Mouse (Mus musculus): ENCODE data around the gene Sept3. TPM values are rescaled to one million over a fixed set of nuclear protein-coding genes. Genes with fewer than 3 reads are reported as not detected.

The Sept3 gene
- polyA plus RNA-seq (2012; rRNA removed) = 0.08 and 0.23 TPM in 2 replicates

DNA sequence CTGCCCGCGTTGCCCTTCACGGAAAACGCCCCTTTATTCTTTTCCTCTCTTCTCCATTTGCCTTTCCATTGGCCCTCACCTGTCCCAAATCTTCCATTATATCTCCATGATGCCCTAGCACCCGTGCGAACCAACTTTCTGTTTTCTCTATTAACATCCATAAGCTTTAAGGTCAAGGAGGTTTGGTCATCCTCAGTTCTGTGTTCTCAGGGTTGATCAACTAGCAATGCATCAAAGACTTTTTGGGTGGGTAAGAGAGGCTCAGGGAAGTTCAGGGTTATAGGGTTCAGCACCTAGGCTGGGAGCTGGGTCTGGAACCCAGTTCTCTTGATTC, at the start of gene Sept3:
TSS of gene Sept3 (plus strand) at position 301 of the 334 bp plus-strand sequence.

DNA sequence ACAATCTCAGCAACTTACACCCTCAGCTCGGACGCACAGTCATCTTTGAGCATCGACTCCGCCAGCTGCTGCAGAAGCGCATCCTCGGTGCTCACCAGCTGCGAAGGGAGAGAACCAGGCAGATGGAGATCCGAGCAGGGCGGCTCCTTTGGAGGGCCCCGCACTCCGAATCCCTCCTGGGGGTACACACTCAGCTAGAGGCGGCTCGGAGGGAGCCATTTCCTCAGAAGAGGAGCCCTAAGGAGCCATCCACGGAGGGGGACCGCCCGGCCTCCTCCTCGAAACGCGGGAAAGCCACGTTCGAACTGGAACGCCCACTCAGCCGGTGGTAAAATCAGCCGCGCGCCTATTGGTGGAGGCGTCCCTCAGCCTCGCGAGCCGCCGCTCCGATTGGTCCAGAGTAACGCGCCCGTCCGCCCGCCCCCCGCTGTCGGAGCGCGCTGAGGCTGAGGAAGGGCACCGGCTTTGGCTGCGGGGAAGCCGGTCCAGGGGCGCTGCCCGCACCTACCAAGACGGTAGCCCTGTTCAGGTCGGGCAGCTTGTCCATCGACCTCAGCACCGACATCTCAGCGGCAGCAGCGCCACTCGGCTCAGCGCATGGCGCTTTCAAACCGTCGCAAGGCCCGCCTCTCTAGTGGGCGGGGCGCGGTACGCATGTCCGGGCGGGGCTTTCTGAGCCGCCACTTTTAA, 30.4 kb upstream of the Sept3 start, which contains the start of gene Cenpm:
TSS of gene Cenpm (minus strand) at position 634 of the 690 bp plus-strand sequence.

DNA sequence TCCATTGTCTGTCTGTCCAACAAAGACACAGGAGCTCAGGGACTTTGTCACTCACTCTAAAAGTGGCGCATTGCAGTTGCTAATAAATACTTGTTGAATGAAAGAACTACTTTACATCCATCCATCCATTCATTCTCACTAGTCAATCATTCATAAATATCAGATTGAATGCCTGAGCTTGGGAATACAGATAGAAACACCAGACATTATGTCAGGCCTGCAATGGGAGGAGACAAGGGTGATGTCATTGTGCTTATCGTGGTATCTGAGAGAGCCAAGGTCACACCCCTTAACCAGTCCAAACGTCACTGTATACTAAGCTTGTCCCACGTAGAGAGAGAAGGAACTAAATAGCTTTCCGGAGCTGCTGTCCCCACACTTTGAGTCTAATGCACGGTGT, 22.6 kb upstream of the Sept3 start, which contains the start of gene 1500009C09Rik:
TSS of gene 1500009C09Rik (plus strand) at position 301 of the 400 bp plus-strand sequence.

DNA sequence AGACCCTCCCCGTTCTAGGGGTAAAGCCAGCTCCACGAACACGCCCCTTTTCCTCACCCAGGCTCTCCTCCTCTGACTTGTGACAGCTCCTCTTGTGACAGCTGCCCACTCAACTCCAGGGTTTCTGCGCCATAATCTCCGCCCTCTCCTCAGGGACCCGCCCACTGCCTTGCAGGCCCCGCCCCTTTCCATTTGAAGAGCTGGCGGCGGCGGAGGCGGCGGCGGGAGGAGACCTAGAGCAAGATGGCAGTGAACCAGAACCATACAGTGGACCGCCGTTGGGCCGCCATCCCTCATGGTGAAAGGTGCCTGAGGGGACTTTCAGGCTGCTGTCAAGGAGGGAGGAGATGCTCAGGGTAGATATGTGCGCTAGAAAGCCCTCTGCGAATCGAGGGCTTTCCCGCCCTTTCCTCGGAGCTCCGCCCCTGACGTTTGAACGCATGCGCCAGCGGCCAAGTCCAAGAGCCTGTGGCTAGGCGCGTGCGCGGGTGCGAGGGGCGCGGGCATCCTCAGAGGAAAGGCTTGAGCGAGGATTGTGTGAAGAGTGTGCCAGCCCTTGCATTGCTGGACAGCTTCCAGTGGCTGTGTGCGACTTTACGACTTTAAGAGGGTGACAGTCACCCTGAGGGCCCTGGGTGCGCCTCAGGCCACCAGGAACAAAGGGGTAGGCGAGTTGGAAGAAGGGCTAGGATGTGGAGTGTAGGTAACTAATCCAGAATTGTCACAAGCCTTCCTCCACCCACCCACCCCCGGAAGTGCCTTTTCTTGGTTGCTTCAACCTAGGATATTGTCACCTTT, 24.3 kb downstream of the Sept3 start, which contains the start of gene Wbp2nl:
TSS of gene Wbp2nl (plus strand) at position 191 of the 798 bp plus-strand sequence.

DNA sequence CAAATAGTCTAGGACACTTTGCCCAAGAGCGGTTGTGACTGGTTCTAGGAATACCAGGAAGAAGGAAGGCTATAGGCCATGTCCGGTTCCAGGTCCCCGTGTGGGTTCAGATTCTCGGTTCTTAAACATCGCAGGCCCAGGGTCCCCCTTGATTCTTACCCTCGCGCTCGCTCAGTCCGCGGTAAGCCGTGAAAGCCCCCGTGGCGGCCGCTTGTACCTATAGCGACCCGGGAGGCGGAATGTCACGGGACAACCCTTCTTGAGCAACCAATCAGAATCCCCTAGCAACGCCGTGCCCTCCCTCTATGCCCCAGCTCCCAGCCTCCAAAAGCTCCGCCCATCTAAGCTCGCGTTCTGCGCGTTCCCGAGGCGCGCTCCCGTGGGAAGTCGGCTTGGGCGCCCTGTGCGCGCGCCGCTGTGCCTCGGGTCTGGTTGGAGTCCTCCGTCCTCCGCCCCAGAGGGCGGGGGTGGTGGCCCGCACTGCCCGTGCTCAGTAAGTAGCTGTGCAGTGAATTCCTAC, 64.0 kb downstream of the Sept3 start, which contains the start of the genes Naga, Pheta2 and Smdt1:
TSS of gene Naga (minus strand) at position 333 of the 520 bp plus-strand sequence.
TSS of gene Pheta2 (plus strand) at position 350 of the 520 bp plus-strand sequence.
TSS of gene Smdt1 (plus strand) at position 367 of the 520 bp plus-strand sequence.

Other genes starting within 250 kb of the Sept3 start
- 8.6 and 10.6 TPM in 2 replicates for gene Desi1, start 241.0 kb upstream of the Sept3 start, polyA plus RNA-seq (2012; rRNA removed)
- gene Snu13, start 227.3 kb upstream of the Sept3 start, polyA plus RNA-seq (2012; rRNA removed) = 79.2 and 87.2 TPM in 2 replicates
- not detected in 2 replicates for gene 4930407I10Rik, start 215.7 kb upstream of the Sept3 start, polyA plus RNA-seq (2012; rRNA removed)
- gene Mei1, start 204.9 kb upstream of the Sept3 start, polyA plus RNA-seq (2012; rRNA removed) = not detected in 2 replicates
- 7.3 and 8.1 TPM in 2 replicates for gene Ccdc134, start 147.0 kb upstream of the Sept3 start, polyA plus RNA-seq (2012; rRNA removed)
- 26.1 and 27.1 TPM in 2 replicates for gene Srebf2, start 127.7 kb upstream of the Sept3 start, polyA plus RNA-seq (2012; rRNA removed)
- gene Shisa8, start 62.1 kb upstream of the Sept3 start, polyA plus RNA-seq (2012; rRNA removed) = 0.11 and 0.16 TPM in 2 replicates
- 0.46 and 0.47 TPM in 2 replicates for gene Tnfrsf13c, start 50.5 kb upstream of the Sept3 start, polyA plus RNA-seq (2012; rRNA removed)
- 19.1 and 21.4 TPM in 2 replicates for gene Cenpm, start 30.1 kb upstream of the Sept3 start, polyA plus RNA-seq (2012; rRNA removed)
- gene 1500009C09Rik, start 22.5 kb upstream of the Sept3 start, polyA plus RNA-seq (2012; rRNA removed) = not detected in 2 replicates
- gene Wbp2nl, start 24.1 kb downstream of the Sept3 start, polyA plus RNA-seq (2012; rRNA removed) = 0.06 and 0.08 TPM in 2 replicates
- gene Naga, start 64.0 kb downstream of the Sept3 start, polyA plus RNA-seq (2012; rRNA removed) = 36.3 and 48.4 TPM in 2 replicates
- gene Pheta2, start 64.0 kb downstream of the Sept3 start, polyA plus RNA-seq (2012; rRNA removed) = 22.3 and 26.7 TPM in 2 replicates
- 97.0 and 102 TPM in 2 replicates for gene Smdt1, start 64.1 kb downstream of the Sept3 start, polyA plus RNA-seq (2012; rRNA removed)
- gene Ndufa6, start 79.4 kb downstream of the Sept3 start, polyA plus RNA-seq (2012; rRNA removed) = 296 and 315 TPM in 2 replicates
- gene Cyp2d22, start 105.4 kb downstream of the Sept3 start, polyA plus RNA-seq (2012; rRNA removed) = 11.3 and 13.8 TPM in 2 replicates
- gene Cyp2d11, start 119.1 kb downstream of the Sept3 start, polyA plus RNA-seq (2012; rRNA removed) = 0.07 and 0.10 TPM in 2 replicates
- gene Cyp2d10, start 132.3 kb downstream of the Sept3 start, polyA plus RNA-seq (2012; rRNA removed) = 15.6 and 17.2 TPM in 2 replicates
- 0.92 and 1.4 TPM in 2 replicates for gene Cyp2d9, start 158.5 kb downstream of the Sept3 start, polyA plus RNA-seq (2012; rRNA removed)

Data from liver, embryonic 14 days (tissue).